17 mouse cellular contexts compared by ENCODE assay signal in the genomic region with DNA sequence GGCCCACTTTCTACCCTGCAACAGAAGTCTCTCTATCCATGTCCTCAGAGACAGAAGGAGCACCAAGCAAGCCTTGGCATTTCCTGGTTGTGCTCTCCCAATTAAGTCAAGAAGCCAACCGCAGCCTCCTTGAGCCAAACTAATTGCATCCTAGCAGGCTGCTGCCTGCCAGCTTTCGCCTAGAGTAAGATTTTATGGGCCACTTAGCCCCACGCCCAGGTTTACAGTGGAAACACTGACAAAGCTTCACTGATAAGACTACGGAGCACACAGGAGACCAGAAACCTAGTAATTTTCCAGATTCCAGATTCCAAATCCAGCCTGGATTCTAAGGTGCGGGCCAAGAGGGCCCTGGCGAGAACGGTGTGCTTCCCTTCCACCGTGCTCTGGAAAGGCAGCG.
DNase-seq lines count a peak whose midpoint lies in the region; ATAC-seq and TF ChIP-seq lines count a peak whose summit lies in the region.
"Had no signal": no experiment of that assay in that cellular context is flagged by ENCODE, and none has a peak within 500 bp of the region (broad histone marks: within the 10 kb centered on the region; RNA-seq: fewer than 3 reads in every experiment).

No protein-coding gene starts in this region.

- H3K9me3 ChIP-seq in forebrain, embryonic 11.5 days (ENCODE audit: control insufficient read depth, low read length) = no peaks in the 10 kb centered on the region
- no peaks in the 10 kb centered on the region for H3K9me3 ChIP-seq in forebrain, embryonic 10.5 days
- no peaks in the 10 kb centered on the region for H3K9me3 ChIP-seq in limb, embryonic 11.5 days (ENCODE audit: control insufficient read depth, low read length)
- H3K9me3 ChIP-seq: embryonic facial prominence, embryonic 15.5 days; midbrain, embryonic 10.5 days had no signal

- H3K27me3 ChIP-seq in forebrain, embryonic 11.5 days (ENCODE audit: control insufficient read depth, insufficient read depth, low read length) = no peaks in the 10 kb centered on the region
- H3K27me3 ChIP-seq in forebrain, embryonic 10.5 days (ENCODE audit: poor library complexity, severe bottlenecking) = no peaks in the 10 kb centered on the region
- H3K27me3 ChIP-seq in limb, embryonic 11.5 days (ENCODE audit: control insufficient read depth, insufficient read depth, low read length) = no peaks in the 10 kb centered on the region
- H3K27me3 ChIP-seq: embryonic facial prominence, embryonic 15.5 days had no signal

- no peak overlapping the region for H3K4me2 ChIP-seq in forebrain, embryonic 11.5 days (ENCODE audit: low read depth, low read length, severe bottlenecking)
- H3K4me2 ChIP-seq in limb, embryonic 11.5 days (ENCODE audit: low read depth, severe bottlenecking) = no peak overlapping the region
- H3K4me2 ChIP-seq: embryonic facial prominence, embryonic 15.5 days had no signal

- no peaks in the 10 kb centered on the region for H3K36me3 ChIP-seq in forebrain, embryonic 11.5 days (ENCODE audit: control insufficient read depth, insufficient read depth, low read length)
- no peaks in the 10 kb centered on the region for H3K36me3 ChIP-seq in forebrain, embryonic 10.5 days (replicated peaks)
- no peaks in the 10 kb centered on the region for H3K36me3 ChIP-seq in limb, embryonic 11.5 days (ENCODE audit: control insufficient read depth, insufficient read depth, low read length)
- H3K36me3 ChIP-seq: embryonic facial prominence, embryonic 15.5 days; midbrain, embryonic 10.5 days had no signal

- no peak for ATAC-seq in forebrain, embryonic 11.5 days (replicated peaks; ENCODE audit: low FRiP score)
- ATAC-seq in limb, embryonic 11.5 days (ENCODE audit: insufficient number of reproducible peaks, low FRiP score, low TSS enrichment, low read depth) = no peak
- ATAC-seq: forebrain, embryonic 16.5 days had no signal

- no peak for TF ChIP-seq CTCF in brain, embryonic 14.5 days (IDR thresholded peaks at IDR 0.05; ENCODE audit: borderline replicate concordance, extremely low read depth, insufficient read depth, insufficient read length)

- H3K27ac ChIP-seq in forebrain, embryonic 11.5 days (ENCODE audit: low read depth, low read length) = no peak overlapping the region
- H3K27ac ChIP-seq in forebrain, embryonic 10.5 days = no peak overlapping the region
- peak overlapping the region; percentile 70 for H3K27ac ChIP-seq in limb, embryonic 11.5 days (replicated peaks; ENCODE audit: low read depth, low read length)
- H3K27ac ChIP-seq: embryonic facial prominence, embryonic 15.5 days; midbrain, embryonic 10.5 days had no signal

- H3K4me1 ChIP-seq in forebrain, embryonic 11.5 days (replicated peaks; ENCODE audit: control insufficient read depth, insufficient read depth, low read length) = no peaks in the 10 kb centered on the region
- H3K4me1 ChIP-seq in forebrain, embryonic 10.5 days = no peaks in the 10 kb centered on the region
- peaks cover 31% of the 10 kb centered on the region for H3K4me1 ChIP-seq in limb, embryonic 11.5 days (ENCODE audit: control insufficient read depth, insufficient read depth, low read length)
- H3K4me1 ChIP-seq: midbrain, embryonic 10.5 days had no signal

- peak; percentile 35 for DNase-seq in forebrain, embryonic 11.5 days (ENCODE audit: low spot score)
- DNase-seq in forebrain, embryonic 10.5 days (ENCODE audit: extremely low spot score, low spot score) = no peak
- DNase-seq in left cerebral cortex, postnatal 4 days = peak; percentile 21
- DNase-seq in left cerebral cortex, adult 8-10 months (ENCODE audit: low spot score in 2 of 2) = no peak
- DNase-seq in brain, embryonic 14.5 days (ENCODE audit: low read depth) = peak; percentile 31
- DNase-seq in limb, embryonic 11.5 days (ENCODE audit: low spot score) = peak; percentile 57
- no peak for DNase-seq in frontal cortex, postnatal 10 days (ENCODE audit: low spot score in 2 of 2)
- no peak for DNase-seq in right cerebral cortex, postnatal 14 days
- DNase-seq: adrenal gland, postnatal 10 days; B cell, adult 2 months; gastrocnemius, postnatal 10 days; kidney, adult 9 months; thymus, adult 18-20 months had no signal

- no peak overlapping the region for H3K9ac ChIP-seq in forebrain, embryonic 11.5 days (ENCODE audit: low read length)
- no peak overlapping the region; the same call in 1 of the 2 replicates for H3K9ac ChIP-seq in limb, embryonic 11.5 days (ENCODE audit: low read length)
- H3K9ac ChIP-seq: embryonic facial prominence, embryonic 15.5 days had no signal

- no peak overlapping the region for H3K4me3 ChIP-seq in forebrain, embryonic 11.5 days (ENCODE audit: low read depth, low read length)
- H3K4me3 ChIP-seq in forebrain, embryonic 10.5 days = no peak overlapping the region
- no peak overlapping the region for H3K4me3 ChIP-seq in limb, embryonic 11.5 days (ENCODE audit: low read depth, low read length)
- H3K4me3 ChIP-seq: embryonic facial prominence, embryonic 15.5 days; midbrain, embryonic 10.5 days; myocyte had no signal

- intact Hi-C loops in left cerebral cortex, postnatal 4 days (cut with DNase I) = no loop called here

- 89% methylated on average over 9 of the region's 9 CpGs for WGBS in forebrain, embryonic 11.5 days
- WGBS in forebrain, embryonic 10.5 days = 88% methylated on average over 9 of the region's 9 CpGs
- 41% methylated on average over 9 of the region's 9 CpGs for WGBS in limb, embryonic 11.5 days

- no peak for TF ChIP-seq POLR2A in brain, embryonic 14.5 days (IDR thresholded peaks at IDR 0.05; ENCODE audit: borderline replicate concordance, extremely low read depth, insufficient read depth, insufficient read length, poor library complexity, severe bottlenecking)

Comparison
In these comparisons a context has a peak if more than half of its experiments do, and no peak if none do; other contexts are left out.
1. DNase-seq: peak in forebrain, embryonic 11.5 days (single experiment), left cerebral cortex, postnatal 4 days (single experiment), brain, embryonic 14.5 days (single experiment) and limb, embryonic 11.5 days (single experiment); none in forebrain, embryonic 10.5 days (single experiment), left cerebral cortex, adult 8-10 months (0 of 2), frontal cortex, postnatal 10 days (0 of 2) and right cerebral cortex, postnatal 14 days (single experiment).